ENCODE assay signal across 13 mouse cellular contexts in genomic region chr4:83526988-83527334, GRCm38 (mm10). TPM values are rescaled to one million over a fixed set of nuclear protein-coding genes. Genes with fewer than 3 reads are reported as not detected.
A peak's percentile ranks its signal among the peaks of the same experiment; 100 is the strongest.
DNase-seq lines count a peak whose midpoint lies in the region; ATAC-seq and TF ChIP-seq lines count a peak whose summit lies in the region.
"Had no signal": no experiment of that assay in that cellular context is flagged by ENCODE, and none has a peak within 500 bp of the region (broad histone marks: within the 10 kb centered on the region; RNA-seq: fewer than 3 reads in every experiment).

No protein-coding gene starts in this region.

- DNase-seq in forebrain, embryonic 10.5 days (ENCODE audit: extremely low spot score, low spot score) = no peak
- DNase-seq in midbrain, embryonic 10.5 days (ENCODE audit: low spot score) = no peak
- peak; percentile 33 for DNase-seq in liver, embryonic 11.5 days (ENCODE audit: low spot score)
- DNase-seq in spleen, postnatal 36 days (ENCODE audit: low spot score in 2 of 2) = no peak
- no peak for DNase-seq in thymus, adult 2 months
- no peak for DNase-seq in kidney, postnatal 25 days
- DNase-seq: forebrain, postnatal 0 days; thymus, postnatal 36 days had no signal

- H3K9me3 ChIP-seq in forebrain, embryonic 10.5 days = no peaks in the 10 kb centered on the region
- H3K9me3 ChIP-seq in forebrain, embryonic 13.5 days (replicated peaks) = no peaks in the 10 kb centered on the region
- no peaks in the 10 kb centered on the region for H3K9me3 ChIP-seq in midbrain, embryonic 12.5 days
- H3K9me3 ChIP-seq in midbrain, embryonic 10.5 days (replicated peaks) = no peaks in the 10 kb centered on the region
- H3K9me3 ChIP-seq in liver, embryonic 11.5 days (ENCODE audit: control insufficient read depth, low read length) = no peaks in the 10 kb centered on the region

- 46% methylated on average over 6 of the region's 6 CpGs for WGBS in forebrain, embryonic 10.5 days
- 48% methylated on average over 6 of the region's 6 CpGs for WGBS in forebrain, embryonic 13.5 days
- WGBS in midbrain, embryonic 12.5 days = 49% methylated on average over 6 of the region's 6 CpGs
- WGBS in midbrain, embryonic 10.5 days = 59% methylated on average over 6 of the region's 6 CpGs
- 52% methylated on average over 6 of the region's 6 CpGs for WGBS in liver, embryonic 11.5 days
- WGBS in thymus, adult 2 months = 88% methylated on average over 6 of the region's 6 CpGs

- H3K36me3 ChIP-seq in forebrain, embryonic 10.5 days (replicated peaks) = 0 out of 2 replicates have a peak, but pooled peaks cover 2% of the 10 kb centered on the region
- H3K36me3 ChIP-seq in forebrain, embryonic 13.5 days (ENCODE audit: poor library complexity, severe bottlenecking) = no peaks in the 10 kb centered on the region
- no peaks in the 10 kb centered on the region for H3K36me3 ChIP-seq in midbrain, embryonic 12.5 days
- no peaks in the 10 kb centered on the region for H3K36me3 ChIP-seq in midbrain, embryonic 10.5 days
- H3K36me3 ChIP-seq in liver, embryonic 11.5 days (ENCODE audit: control insufficient read depth, insufficient read depth, low read length) = no peaks in the 10 kb centered on the region
- no peaks in the 10 kb centered on the region for H3K36me3 ChIP-seq in thymus, adult 2 months (ENCODE audit: control insufficient read depth, insufficient read depth, low read length)

- no peak overlapping the region for H3K27ac ChIP-seq in forebrain, embryonic 10.5 days
- H3K27ac ChIP-seq in forebrain, embryonic 13.5 days = no peak overlapping the region
- H3K27ac ChIP-seq in midbrain, embryonic 12.5 days (replicated peaks) = no peak overlapping the region
- H3K27ac ChIP-seq in midbrain, embryonic 10.5 days (replicated peaks) = no peak overlapping the region
- H3K27ac ChIP-seq in liver, embryonic 11.5 days (ENCODE audit: low read depth, low read length) = peak overlapping the region; percentile 48; the same call in 1 of the 2 replicates
- H3K27ac ChIP-seq in thymus, adult 2 months (ENCODE audit: control insufficient read depth, insufficient read depth, low read length) = no peak overlapping the region
- H3K27ac ChIP-seq: hindbrain, embryonic 14.5 days had no signal

- no peaks in the 10 kb centered on the region for H3K27me3 ChIP-seq in forebrain, embryonic 10.5 days (ENCODE audit: poor library complexity, severe bottlenecking)
- H3K27me3 ChIP-seq in forebrain, embryonic 13.5 days = no peaks in the 10 kb centered on the region
- no peaks in the 10 kb centered on the region for H3K27me3 ChIP-seq in midbrain, embryonic 12.5 days
- no peaks in the 10 kb centered on the region for H3K27me3 ChIP-seq in midbrain, embryonic 10.5 days (ENCODE audit: low read depth, poor library complexity, severe bottlenecking)
- no peaks in the 10 kb centered on the region for H3K27me3 ChIP-seq in liver, embryonic 11.5 days (replicated peaks; ENCODE audit: control insufficient read depth, insufficient read depth, low read length)
- H3K27me3 ChIP-seq in thymus, adult 2 months (ENCODE audit: control insufficient read depth, insufficient read depth, low read length) = no peaks in the 10 kb centered on the region

- TF ChIP-seq CTCF in thymus, adult 2 months (IDR thresholded peaks at IDR 0.05; ENCODE audit: borderline replicate concordance, control insufficient read depth, extremely low read depth, insufficient read depth, low read length, poor library complexity) = no peak

- ATAC-seq in forebrain, embryonic 13.5 days = no peak
- no peak for ATAC-seq in midbrain, embryonic 12.5 days (ENCODE audit: low FRiP score, low read depth)
- no peak for ATAC-seq in liver, embryonic 11.5 days (replicated peaks; ENCODE audit: low FRiP score)
- ATAC-seq: CD4-positive, CD25-positive, alpha-beta regulatory T cell, adult 4 months; forebrain, postnatal 0 days; intestine, embryonic 16.5 days had no signal

- H3K9ac ChIP-seq in forebrain, embryonic 13.5 days = no peak overlapping the region
- no peak overlapping the region for H3K9ac ChIP-seq in midbrain, embryonic 12.5 days (replicated peaks)
- no peak overlapping the region for H3K9ac ChIP-seq in liver, embryonic 11.5 days (ENCODE audit: low read depth, low read length)

- no peak overlapping the region for H3K4me2 ChIP-seq in forebrain, embryonic 13.5 days
- H3K4me2 ChIP-seq in midbrain, embryonic 12.5 days (replicated peaks) = 0 out of 2 replicates have a peak overlapping the region, but pooled peaks have one; percentile 76
- H3K4me2 ChIP-seq in liver, embryonic 11.5 days = peak overlapping the region; percentile 87

- TF ChIP-seq POLR2A in thymus, adult 2 months (IDR thresholded peaks at IDR 0.05; ENCODE audit: control insufficient read depth, extremely low read depth, insufficient read depth, low read length, poor library complexity) = no peak

- H3K4me1 ChIP-seq in forebrain, embryonic 10.5 days = peaks cover 61% of the 10 kb centered on the region
- H3K4me1 ChIP-seq in forebrain, embryonic 13.5 days = peaks cover 29% of the 10 kb centered on the region
- H3K4me1 ChIP-seq in midbrain, embryonic 12.5 days = peaks cover 26% of the 10 kb centered on the region
- peaks cover 47% of the 10 kb centered on the region for H3K4me1 ChIP-seq in midbrain, embryonic 10.5 days
- H3K4me1 ChIP-seq in liver, embryonic 11.5 days (replicated peaks; ENCODE audit: control insufficient read depth, insufficient read depth, low read length) = peaks cover 12% of the 10 kb centered on the region
- H3K4me1 ChIP-seq in thymus, adult 2 months (replicated peaks; ENCODE audit: control insufficient read depth, insufficient read depth, low read length) = no peaks in the 10 kb centered on the region

- H3K4me3 ChIP-seq in forebrain, embryonic 10.5 days = peak overlapping the region; percentile 74
- no peak overlapping the region for H3K4me3 ChIP-seq in forebrain, embryonic 13.5 days
- H3K4me3 ChIP-seq in midbrain, embryonic 12.5 days = no peak overlapping the region
- no peak overlapping the region for H3K4me3 ChIP-seq in midbrain, embryonic 10.5 days
- no peak overlapping the region for H3K4me3 ChIP-seq in liver, embryonic 11.5 days (ENCODE audit: low read depth, low read length)
- no peak overlapping the region for H3K4me3 ChIP-seq in thymus, adult 2 months (ENCODE audit: control insufficient read depth, insufficient read depth, low read length)

RNA-seq across cellular contexts. Expression of gene Ccdc171, which starts 1.6 kb away (rescaled TPM):
- 6.1 and 7.3 TPM in 2 replicates for polyA plus RNA-seq in forebrain, embryonic 10.5 days (2016; fragmentation: Nextera tagmentation; extraction: Ambion mirVana)
- 5.5 and 5.7 TPM in 2 replicates for polyA plus RNA-seq in forebrain, embryonic 13.5 days (2015; fragmentation: Nextera tagmentation; extraction: Ambion mirVana)
- 6.3 and 6.4 TPM in 2 replicates for polyA plus RNA-seq in midbrain, embryonic 12.5 days (2016; fragmentation: Nextera tagmentation; extraction: Ambion mirVana)
- 4.3 and 5.1 TPM in 2 replicates for polyA plus RNA-seq in midbrain, embryonic 10.5 days (2016; fragmentation: Nextera tagmentation; extraction: Ambion mirVana)
- polyA plus RNA-seq in liver, embryonic 11.5 days (2014; fragmentation: Nextera tagmentation; extraction: Ambion mirVana) = 3.9 and 4.2 TPM in 2 replicates
- polyA plus RNA-seq in thymus, adult 2 months (2012; rRNA removed) = 2.2 and 3.2 TPM in 2 replicates

RNA-seq across cellular contexts. Expression of gene Psip1, which starts 40.7 kb away (rescaled TPM):
- polyA plus RNA-seq in forebrain, embryonic 10.5 days (2016; fragmentation: Nextera tagmentation; extraction: Ambion mirVana) = 334 and 356 TPM in 2 replicates
- 345 and 371 TPM in 2 replicates for polyA plus RNA-seq in forebrain, embryonic 13.5 days (2015; fragmentation: Nextera tagmentation; extraction: Ambion mirVana)
- 449 and 520 TPM in 2 replicates for polyA plus RNA-seq in midbrain, embryonic 12.5 days (2016; fragmentation: Nextera tagmentation; extraction: Ambion mirVana)
- 302 and 314 TPM in 2 replicates for polyA plus RNA-seq in midbrain, embryonic 10.5 days (2016; fragmentation: Nextera tagmentation; extraction: Ambion mirVana)
- 120 and 125 TPM in 2 replicates for polyA plus RNA-seq in liver, embryonic 11.5 days (2014; fragmentation: Nextera tagmentation; extraction: Ambion mirVana)
- polyA plus RNA-seq in thymus, adult 2 months (2012; rRNA removed) = 72.0 and 118 TPM in 2 replicates
